Mouse (Mus musculus) forebrain, embryonic 14.5 days (tissue): Measurements from ENCODE around the gene Khnyn. TPM values are rescaled to one million over a fixed set of nuclear protein-coding genes. Genes with fewer than 3 reads are reported as not detected.

Source experiments
- polyA plus RNA-seq: library from polyadenylated mRNA; unstranded; fragments of >200 nt; fragmentation: Nextera tagmentation; extraction: Ambion mirVana; gene quantifications from 2 replicates; pipeline ENCODE4 v1.2.1, GENCODE M21; 2014

Khnyn gene
- polyA plus RNA-seq, 1 experiment from 2014 or later, result 4.6 TPM

Other genes starting within 250 kb of the Khnyn start
- gene Ipo4, start 249.0 kb upstream of the Khnyn start, polyA plus RNA-seq, result 80.8 and 82.5 TPM in 2 replicates
- gene Gm49378, start 247.1 kb upstream of the Khnyn start, polyA plus RNA-seq, result 1.8 and 3.4 TPM in 2 replicates
- gene Tm9sf1, start 241.1 kb upstream of the Khnyn start, polyA plus RNA-seq, result 56.5 and 57.5 TPM in 2 replicates
- gene Tssk4, start 234.8 kb upstream of the Khnyn start, polyA plus RNA-seq, result 0.17 and 0.20 TPM in 2 replicates
- gene Mdp1, start 224.4 kb upstream of the Khnyn start, polyA plus RNA-seq, result 62.7 and 64.4 TPM in 2 replicates
- 48.7 and 49.6 TPM in 2 replicates for gene Gmpr2, start 213.0 kb upstream of the Khnyn start, polyA plus RNA-seq
- gene Nedd8, start 212.8 kb upstream of the Khnyn start, polyA plus RNA-seq, result 622 and 707 TPM in 2 replicates
- 30.6 and 37.5 TPM in 2 replicates for gene Tinf2, start 203.1 kb upstream of the Khnyn start, polyA plus RNA-seq
- gene Tgm1, start 171.0 kb upstream of the Khnyn start, polyA plus RNA-seq, result 0.10 and 0.12 TPM in 2 replicates
- gene Rabggta, start 162.7 kb upstream of the Khnyn start, polyA plus RNA-seq, result 34.2 and 38.3 TPM in 2 replicates
- 83.8 and 84.4 TPM in 2 replicates for gene Dhrs1, start 139.3 kb upstream of the Khnyn start, polyA plus RNA-seq
- gene Nop9, start 139.3 kb upstream of the Khnyn start, polyA plus RNA-seq, result 36.3 and 36.6 TPM in 2 replicates
- gene Cideb, start 126.5 kb upstream of the Khnyn start, polyA plus RNA-seq, result 0.14 TPM in 1 of 2 replicates, not detected in the other
- gene Ltb4r2, start 123.5 kb upstream of the Khnyn start, polyA plus RNA-seq, result 0.07 and 0.14 TPM in 2 replicates
- 0.28 TPM in 1 of 2 replicates, not detected in the other for gene Ltb4r1, start 119.0 kb upstream of the Khnyn start, polyA plus RNA-seq
- 1.9 and 3.3 TPM in 2 replicates for gene Adcy4, start 100.9 kb upstream of the Khnyn start, polyA plus RNA-seq
- 2.4 and 4.1 TPM in 2 replicates for gene Ripk3, start 96.1 kb upstream of the Khnyn start, polyA plus RNA-seq
- gene Nfatc4, start 61.8 kb upstream of the Khnyn start, polyA plus RNA-seq, result 8.3 and 9.1 TPM in 2 replicates
- 6.2 and 7.4 TPM in 2 replicates for gene Nynrin, start 30.9 kb upstream of the Khnyn start, polyA plus RNA-seq
- gene Cbln3, start 555 bp upstream of the Khnyn start, polyA plus RNA-seq, result 0.20 and 0.27 TPM in 2 replicates
- 99.0 and 110 TPM in 2 replicates for gene Sdr39u1, start 15.3 kb downstream of the Khnyn start, polyA plus RNA-seq
- gene Cma1, start 59.7 kb downstream of the Khnyn start, polyA plus RNA-seq, result 0.27 and 0.35 TPM in 2 replicates
- gene Cma2, start 66.0 kb downstream of the Khnyn start, polyA plus RNA-seq, result not detected in 2 replicates
- not detected in 2 replicates for gene Mcpt1, start 133.0 kb downstream of the Khnyn start, polyA plus RNA-seq
- not detected in 2 replicates for gene Mcpt9, start 145.5 kb downstream of the Khnyn start, polyA plus RNA-seq
- not detected in 2 replicates for gene Mcpt2, start 157.1 kb downstream of the Khnyn start, polyA plus RNA-seq
- gene Mcpt4, start 177.4 kb downstream of the Khnyn start, polyA plus RNA-seq, result not detected in 2 replicates
- gene Mcpt8, start 200.3 kb downstream of the Khnyn start, polyA plus RNA-seq, result 0.22 TPM in 1 of 2 replicates, not detected in the other
- not detected in 2 replicates for gene Ctsg, start 217.6 kb downstream of the Khnyn start, polyA plus RNA-seq
- gene Gzme, start 235.7 kb downstream of the Khnyn start, polyA plus RNA-seq, result not detected in 2 replicates
- not detected in 2 replicates for gene Gzmd, start 247.7 kb downstream of the Khnyn start, polyA plus RNA-seq